Mouse (Mus musculus) liver, postnatal 0 days (tissue): ENCODE data around the gene Sirt1.

Experiments used
- CTCF ChIP-seq: sonication (generic); IDR thresholded peaks from 2 replicates; pipeline ENCODE4 v1.5.1; 2016; ENCODE audit warnings: antibody characterized with exemption, low read depth
- EP300 ChIP-seq: IDR thresholded peaks from 2 replicates; pipeline ENCODE4 v1.6.1; 2016; ENCODE audit warnings: antibody characterized with exemption, low read depth, mild to moderate bottlenecking

DNA sequence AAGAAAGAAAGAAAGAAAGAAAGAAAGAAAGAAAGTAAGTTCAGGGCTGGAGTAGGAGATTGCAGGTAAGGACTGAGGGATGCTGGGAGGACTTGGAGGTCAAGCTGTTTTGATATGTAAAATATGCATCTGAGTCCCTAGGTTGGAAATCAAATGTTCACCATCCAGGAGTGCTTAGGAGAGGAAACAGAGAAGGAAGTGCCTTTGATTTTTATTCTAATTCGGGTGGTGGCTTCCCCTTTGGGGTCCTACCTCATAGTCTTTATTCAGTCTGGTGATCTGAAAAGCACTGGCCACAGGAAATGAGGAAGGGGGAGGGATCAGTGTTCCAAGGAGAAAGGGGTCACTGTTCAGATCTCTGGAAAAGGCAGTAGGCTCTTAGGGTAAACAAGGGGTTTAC lies 21.0 kb downstream of the Sirt1 start:
- TF ChIP-seq CTCF (no peak), EP300 (no peak)
